Mouse (Mus musculus): ENCODE data around the gene Ddx58.

The Ddx58 gene

GRCm38 (mm10) chr4:40234256-40234655, 5.4 kb downstream of the Ddx58 start:
- no peak for DNase-seq (ENCODE audit: low spot score in 2 of 2)

GRCm38 (mm10) chr4:40233062-40233664, 6.5 kb downstream of the Ddx58 start:
- no peak for DNase-seq (ENCODE audit: low spot score in 2 of 2)

GRCm38 (mm10) chr4:40229723-40230122, 9.9 kb downstream of the Ddx58 start:
- DNase-seq (ENCODE audit: low spot score in 2 of 2): no peak

- no peak for DNase-seq (ENCODE audit: low spot score in 2 of 2)
Observed at GRCm38 (mm10) chr4:40227886-40228285, 11.7 kb downstream of the Ddx58 start.

GRCm38 (mm10) chr4:40227131-40227530, 12.5 kb downstream of the Ddx58 start:
- no peak for DNase-seq (ENCODE audit: low spot score in 2 of 2)

- DNase-seq (ENCODE audit: low spot score in 2 of 2): no peak
Observed at GRCm38 (mm10) chr4:40226095-40226494, 13.5 kb downstream of the Ddx58 start.

- no peak for DNase-seq (ENCODE audit: low spot score in 2 of 2)
Observed at GRCm38 (mm10) chr4:40221876-40222585, 17.6 kb downstream of the Ddx58 start.

GRCm38 (mm10) chr4:40221004-40221760, 18.4 kb downstream of the Ddx58 start:
- DNase-seq (ENCODE audit: low spot score in 2 of 2): no peak

GRCm38 (mm10) chr4:40220437-40220836, 19.2 kb downstream of the Ddx58 start:
- no peak for DNase-seq (ENCODE audit: low spot score in 2 of 2)

GRCm38 (mm10) chr4:40218382-40218781, 21.2 kb downstream of the Ddx58 start:
- DNase-seq (ENCODE audit: low spot score in 2 of 2): no peak

GRCm38 (mm10) chr4:40217910-40218309, 21.7 kb downstream of the Ddx58 start:
- no peak for DNase-seq (ENCODE audit: low spot score in 2 of 2)

GRCm38 (mm10) chr4:40212177-40212576, 27.5 kb downstream of the Ddx58 start:
- DNase-seq (ENCODE audit: low spot score in 2 of 2): no peak

GRCm38 (mm10) chr4:40207701-40208100, 31.9 kb downstream of the Ddx58 start:
- DNase-seq (ENCODE audit: low spot score in 2 of 2): no peak

GRCm38 (mm10) chr4:40205231-40205903, 34.3 kb downstream of the Ddx58 start:
- no peak for DNase-seq (ENCODE audit: low spot score in 2 of 2)

GRCm38 (mm10) chr4:40204374-40204773, 35.3 kb downstream of the Ddx58 start:
- no peak for DNase-seq (ENCODE audit: low spot score in 2 of 2)

- no peak for DNase-seq (ENCODE audit: low spot score in 2 of 2)
Observed at GRCm38 (mm10) chr4:40202205-40202604, 37.4 kb downstream of the Ddx58 start.

- DNase-seq (ENCODE audit: low spot score in 2 of 2): no peak
Observed at GRCm38 (mm10) chr4:40195336-40195735, 44.3 kb downstream of the Ddx58 start.

GRCm38 (mm10) chr4:40193461-40193860, 46.2 kb downstream of the Ddx58 start:
- DNase-seq (ENCODE audit: low spot score in 2 of 2): no peak

GRCm38 (mm10) chr4:40192246-40192645, 47.4 kb downstream of the Ddx58 start:
- no peak for DNase-seq (ENCODE audit: low spot score in 2 of 2)

- DNase-seq (ENCODE audit: low spot score in 2 of 2): no peak
Observed at GRCm38 (mm10) chr4:40187956-40188355, 51.7 kb downstream of the Ddx58 start.

GRCm38 (mm10) chr4:40184470-40184869, 55.2 kb downstream of the Ddx58 start:
- DNase-seq (ENCODE audit: low spot score in 2 of 2): no peak

GRCm38 (mm10) chr4:40183781-40184180, 55.8 kb downstream of the Ddx58 start:
- no peak for DNase-seq (ENCODE audit: low spot score in 2 of 2)
